Mouse (Mus musculus): ENCODE measurements around the gene Zfp638.
"Not testable (repeated sequence)": the region's sequence is repeated elsewhere in the genome, so short reads cannot be mapped to it uniquely, and the experiment has no call there.

Zfp638 gene

DNA sequence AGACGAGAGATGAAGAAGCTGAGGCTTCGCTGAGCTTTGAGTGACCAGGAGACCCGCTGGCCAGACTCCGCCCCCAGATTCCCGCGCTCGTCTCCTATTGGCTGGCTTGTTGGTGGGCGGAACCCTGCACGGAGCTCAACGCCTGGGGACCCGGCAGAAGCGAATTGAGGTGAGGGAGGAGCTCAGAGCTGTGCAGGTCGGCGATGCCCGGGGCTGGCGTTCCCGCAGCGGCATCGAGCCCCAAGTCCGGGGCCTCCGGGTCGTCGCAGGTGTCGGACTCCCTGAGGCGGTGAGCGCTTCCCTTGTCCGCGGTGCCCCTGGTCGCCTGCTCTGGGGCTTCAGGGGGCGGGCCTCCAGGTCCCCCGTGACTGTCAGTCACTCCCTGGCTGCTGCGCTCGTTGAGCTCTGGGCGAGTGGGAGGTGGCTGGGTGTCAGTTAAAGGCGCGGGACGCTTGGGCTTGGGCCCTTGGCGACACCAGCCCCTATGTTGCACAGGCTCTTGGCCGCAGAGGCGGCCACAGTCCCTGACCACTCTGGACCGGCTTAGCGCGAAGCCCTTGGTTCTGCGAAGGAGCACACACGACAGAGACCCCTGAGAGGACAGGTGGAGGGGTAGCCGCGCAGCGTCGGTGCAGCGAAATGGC lies at the start of gene Zfp638:
Zfp638 (plus strand) TSS at position 156 of the 644 bp plus-strand sequence.
- DNase-seq (ENCODE audit: low spot score) = peak; percentile 85

DNA sequence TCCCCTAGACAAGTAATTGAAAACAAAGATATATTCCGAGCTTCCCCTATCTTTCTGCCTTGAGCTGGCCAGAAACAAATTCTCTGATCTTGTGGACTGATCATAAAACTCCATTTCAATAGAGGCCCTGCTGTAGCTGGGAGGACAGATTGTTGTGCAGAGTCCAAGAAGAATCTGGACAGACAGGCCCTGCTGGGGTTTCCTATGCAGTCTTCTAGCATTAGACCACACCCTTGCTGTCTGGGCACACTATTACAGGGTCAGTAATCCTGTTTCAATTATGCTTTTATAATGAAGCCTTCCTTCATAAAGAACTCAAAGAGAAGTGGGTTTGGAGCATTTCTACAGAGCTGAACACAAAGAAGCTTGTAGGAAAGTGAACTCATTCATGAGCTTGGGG lies 47.9 kb upstream of the Zfp638 start:
- DNase-seq (ENCODE audit: low spot score) = no peak

GRCm38 (mm10) chr6:83820727-83821515 lies 46.0 kb upstream of the Zfp638 start:
- DNase-seq (ENCODE audit: low spot score) = no peak

GRCm38 (mm10) chr6:83821856-83822255 lies 45.1 kb upstream of the Zfp638 start:
- no peak for DNase-seq (ENCODE audit: low spot score)

GRCm38 (mm10) chr6:83830941-83831605 lies 35.8 kb upstream of the Zfp638 start:
- DNase-seq (ENCODE audit: low spot score) = peak; percentile 81

- peak; percentile 97 for DNase-seq (ENCODE audit: low spot score)
Measured at GRCm38 (mm10) chr6:83831606-83832123, 35.2 kb upstream of the Zfp638 start, which contains the start of gene Paip2b. Gene Paip2b (minus strand): TSS chr6:83831741.

GRCm38 (mm10) chr6:83832393-83832792 lies 34.5 kb upstream of the Zfp638 start:
- DNase-seq (ENCODE audit: low spot score) = not testable (repeated sequence)

DNA sequence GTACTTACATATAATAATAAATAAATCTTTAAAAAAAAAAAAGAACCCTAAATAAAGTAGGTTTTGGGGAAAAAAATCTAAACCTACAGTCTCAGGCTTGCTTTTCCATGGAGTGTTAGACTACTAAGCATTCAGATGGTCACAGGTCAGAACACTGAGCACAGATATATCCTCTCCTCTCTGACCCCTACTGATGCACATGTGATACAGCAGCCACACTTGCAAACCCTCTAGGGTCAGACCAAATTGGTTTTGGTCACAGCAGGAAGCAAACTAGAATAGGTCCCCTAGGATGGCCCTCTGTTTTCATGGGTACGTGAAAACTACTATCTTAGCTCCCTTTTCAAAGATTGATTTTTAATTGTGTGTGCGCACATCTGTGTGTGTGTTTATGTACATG lies 30.1 kb upstream of the Zfp638 start:
- DNase-seq (ENCODE audit: low spot score) = no peak

DNA sequence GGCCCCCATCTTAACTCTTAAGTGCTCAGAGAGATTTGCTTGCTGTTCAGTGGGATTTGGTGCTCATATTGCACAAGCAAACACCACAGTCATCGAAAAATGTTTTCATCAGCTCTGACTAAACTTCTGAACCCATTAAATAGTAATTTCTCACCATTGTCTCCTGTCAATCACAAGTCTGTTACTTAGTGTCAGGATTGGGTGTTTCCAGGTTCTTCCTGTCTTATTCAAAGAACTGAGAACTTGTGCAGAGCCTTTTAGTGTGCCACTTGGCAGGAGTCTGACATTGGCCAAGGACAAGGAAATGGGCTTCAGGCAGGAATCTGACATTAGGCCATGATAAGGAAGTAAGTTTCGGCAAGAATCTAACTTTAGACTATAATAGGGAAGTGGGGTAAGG lies 28.9 kb upstream of the Zfp638 start:
- DNase-seq (ENCODE audit: low spot score) = no peak

DNA sequence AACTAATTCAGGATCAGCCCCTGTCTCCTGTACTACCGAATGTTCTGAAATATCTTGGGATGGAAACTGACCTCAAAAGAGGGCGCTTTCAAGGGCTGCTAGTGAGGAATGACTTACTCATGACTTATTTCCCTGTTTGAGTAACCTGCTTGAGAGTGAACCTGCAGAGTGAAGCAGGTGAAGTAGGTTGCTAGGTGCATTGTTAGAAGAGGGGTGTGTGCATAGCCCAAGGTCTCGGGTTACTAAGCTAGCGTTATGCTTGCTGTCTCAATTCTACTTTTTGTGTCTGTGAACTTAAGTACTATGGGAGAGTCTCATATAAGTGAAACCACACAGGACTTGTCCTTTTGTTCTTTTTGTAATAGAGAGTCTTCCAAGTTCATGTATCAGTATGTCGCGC lies 26.8 kb upstream of the Zfp638 start:
- DNase-seq (ENCODE audit: low spot score) = no peak

- DNase-seq (ENCODE audit: low spot score) = no peak
Measured at GRCm38 (mm10) chr6:83844913-83845312, 22.0 kb upstream of the Zfp638 start.

DNA sequence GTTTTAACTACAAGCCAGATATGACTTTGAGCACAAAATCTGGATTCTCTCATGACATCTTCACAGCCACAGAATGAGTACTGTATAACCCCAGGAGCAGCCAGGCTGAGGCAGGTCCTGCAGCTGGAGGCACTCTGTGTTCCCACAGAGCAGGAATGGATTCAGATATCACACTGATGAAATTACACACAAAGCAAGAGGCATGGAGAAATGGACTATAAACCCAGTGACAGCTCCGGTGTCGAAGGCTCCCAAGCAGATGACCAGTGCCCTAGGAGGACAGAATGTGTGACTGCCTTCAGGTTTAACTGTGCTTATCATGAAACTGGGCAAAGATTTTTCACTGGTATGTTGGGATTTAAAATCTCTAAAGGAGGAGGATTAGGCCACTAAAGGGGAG lies 20.8 kb upstream of the Zfp638 start:
- no peak for DNase-seq (ENCODE audit: low spot score)

- no peak for DNase-seq (ENCODE audit: low spot score)
Measured at GRCm38 (mm10) chr6:83849446-83849845, 17.5 kb upstream of the Zfp638 start.

GRCm38 (mm10) chr6:83857476-83857875 lies 9.4 kb upstream of the Zfp638 start:
- no peak for DNase-seq (ENCODE audit: low spot score)

- DNase-seq (ENCODE audit: low spot score) = no peak
Measured at GRCm38 (mm10) chr6:83860033-83860432, 6.9 kb upstream of the Zfp638 start.

DNA sequence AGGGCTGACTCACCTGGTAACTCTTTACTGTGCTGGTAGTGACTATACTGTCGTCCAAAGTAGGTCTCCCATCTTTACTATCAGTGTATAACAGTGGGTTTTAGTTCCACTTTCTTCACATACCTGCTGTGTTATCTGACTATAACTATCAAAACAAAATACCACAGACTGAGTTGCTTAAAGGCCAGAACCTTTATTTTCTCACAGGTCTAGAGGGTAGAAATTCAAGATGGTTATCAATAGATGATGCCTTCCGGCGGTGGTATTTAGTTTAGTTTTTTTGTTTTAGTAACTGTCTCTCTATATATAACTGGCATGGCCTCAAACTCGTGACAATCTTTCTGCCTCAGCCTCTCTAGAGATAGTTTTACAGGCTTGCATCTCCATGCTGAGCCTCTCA lies 3.4 kb upstream of the Zfp638 start:
- no peak for DNase-seq (ENCODE audit: low spot score)

DNA sequence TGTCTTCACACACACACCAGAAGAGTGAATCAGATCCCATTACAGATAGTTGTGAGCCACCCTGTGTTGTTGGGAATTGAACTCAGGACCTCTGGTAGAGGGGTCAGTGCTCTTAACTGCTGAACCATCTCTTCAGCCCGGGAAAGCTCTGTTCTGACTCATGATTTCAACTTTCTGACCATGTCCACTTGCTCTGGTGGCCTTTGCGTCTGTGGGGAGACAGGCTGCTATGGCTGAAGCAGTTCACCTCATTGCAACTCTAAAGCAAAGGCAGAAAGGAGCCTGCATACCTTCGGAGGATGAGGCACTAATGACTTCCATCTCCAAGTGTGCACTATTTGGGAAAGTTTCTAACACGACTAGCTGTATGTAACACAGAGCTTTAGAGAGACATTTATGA lies 486 bp upstream of the Zfp638 start:
- DNase-seq (ENCODE audit: low spot score) = no peak

GRCm38 (mm10) chr6:83867598-83868585 lies 983 bp downstream of the Zfp638 start:
- peak; percentile 19 for DNase-seq (ENCODE audit: low spot score)

- peak; percentile 30 for DNase-seq (ENCODE audit: low spot score)
Measured at GRCm38 (mm10) chr6:83879815-83880214, 12.9 kb downstream of the Zfp638 start.

GRCm38 (mm10) chr6:83886789-83887188 lies 19.9 kb downstream of the Zfp638 start:
- DNase-seq (ENCODE audit: low spot score) = no peak

GRCm38 (mm10) chr6:83888802-83889201 lies 21.9 kb downstream of the Zfp638 start:
- no peak for DNase-seq (ENCODE audit: low spot score)
